Mouse (Mus musculus): ENCODE data around the gene Kcnj8. TPM values are rescaled to one million over a fixed set of nuclear protein-coding genes. Genes with fewer than 3 reads are reported as not detected.

Gene Kcnj8
- polyA plus RNA-seq, 1 experiment from 2014 or later = 8.3 TPM

DNA sequence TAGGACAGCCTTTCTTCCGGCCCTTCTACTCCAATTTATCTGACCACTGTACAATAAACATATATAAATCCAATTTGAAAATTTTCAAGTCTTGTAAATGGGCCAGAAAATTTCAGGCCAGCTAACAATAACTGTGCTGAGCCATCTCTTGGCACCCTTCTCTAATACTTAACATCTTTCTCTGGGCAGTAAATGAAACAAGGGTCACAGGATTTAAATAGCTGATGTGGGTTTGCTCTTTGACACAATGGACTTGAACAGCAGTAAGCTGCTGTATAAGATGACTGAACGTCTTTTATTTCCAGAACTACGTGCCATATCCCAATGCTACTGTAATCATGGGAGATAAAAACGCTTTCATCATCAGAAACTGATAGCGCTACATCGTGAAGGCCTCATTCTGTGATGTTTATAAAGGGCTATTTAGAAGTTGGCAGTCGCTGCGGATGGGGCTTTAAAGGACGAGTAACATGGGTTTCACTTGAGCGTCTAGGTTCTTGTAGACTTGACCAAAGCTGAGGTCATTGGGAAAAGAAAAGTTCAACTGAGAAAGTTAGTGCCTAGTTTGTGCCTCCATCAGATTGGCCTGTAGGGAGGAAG is 30.8 kb downstream of the Kcnj8 start:
- no peak overlapping the region for H3K4me2 ChIP-seq (ENCODE audit: low read depth, low read length)
- H3K9me3 ChIP-seq (ENCODE audit: control insufficient read depth, low read length) = no peaks in the 10 kb centered on the region
- no peak overlapping the region for H3K4me3 ChIP-seq (ENCODE audit: low read depth, low read length)
- H3K4me1 ChIP-seq (ENCODE audit: control insufficient read depth, insufficient read depth, low read length) = no peaks in the 10 kb centered on the region
- H3K36me3 ChIP-seq (ENCODE audit: control insufficient read depth, insufficient read depth, low read length) = no peaks in the 10 kb centered on the region
- WGBS = 89% methylated on average over 10 of the region's 10 CpGs
- ATAC-seq (ENCODE audit: low read depth) = no peak
- H3K27ac ChIP-seq (ENCODE audit: low read depth, low read length) = no peak overlapping the region
- no peak overlapping the region for H3K9ac ChIP-seq (replicated peaks; ENCODE audit: low read depth, low read length)
- no peaks in the 10 kb centered on the region for H3K27me3 ChIP-seq (ENCODE audit: control insufficient read depth, insufficient read depth, low read length)

DNA sequence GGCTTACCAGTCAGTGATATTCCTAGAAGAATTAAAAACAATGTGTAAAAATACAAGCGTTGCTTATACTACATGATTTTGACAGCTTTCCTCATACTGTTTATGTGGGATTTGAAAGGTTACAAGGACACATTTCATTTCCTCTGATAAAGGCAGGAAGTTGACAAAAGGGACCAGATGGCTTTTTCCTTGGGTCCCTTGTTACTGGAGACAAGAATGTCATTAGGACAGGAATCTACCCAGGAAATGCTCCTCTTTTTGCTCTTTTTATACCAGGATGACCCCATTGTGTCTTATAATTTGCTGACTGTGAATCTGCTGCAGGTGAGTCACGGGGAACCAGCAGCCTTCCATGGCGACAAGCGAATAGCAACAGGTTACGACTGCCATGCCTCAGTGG is 31.3 kb downstream of the Kcnj8 start:
- Histone ChIP-seq H3K4me2 (ENCODE audit: low read depth, low read length) (no peak overlapping the region), H3K9ac (replicated peaks; ENCODE audit: low read depth, low read length) (no peak overlapping the region), H3K9me3 (ENCODE audit: control insufficient read depth, low read length) (no peaks in the 10 kb centered on the region), H3K4me1 (ENCODE audit: control insufficient read depth, insufficient read depth, low read length) (no peaks in the 10 kb centered on the region), H3K36me3 (ENCODE audit: control insufficient read depth, insufficient read depth, low read length) (no peaks in the 10 kb centered on the region), H3K27me3 (ENCODE audit: control insufficient read depth, insufficient read depth, low read length) (no peaks in the 10 kb centered on the region), H3K4me3 (ENCODE audit: low read depth, low read length) (no peak overlapping the region), H3K27ac (ENCODE audit: low read depth, low read length) (no peak overlapping the region)
- WGBS = 91% methylated on average over 5 of the region's 5 CpGs
- no peak for ATAC-seq (ENCODE audit: low read depth)

DNA sequence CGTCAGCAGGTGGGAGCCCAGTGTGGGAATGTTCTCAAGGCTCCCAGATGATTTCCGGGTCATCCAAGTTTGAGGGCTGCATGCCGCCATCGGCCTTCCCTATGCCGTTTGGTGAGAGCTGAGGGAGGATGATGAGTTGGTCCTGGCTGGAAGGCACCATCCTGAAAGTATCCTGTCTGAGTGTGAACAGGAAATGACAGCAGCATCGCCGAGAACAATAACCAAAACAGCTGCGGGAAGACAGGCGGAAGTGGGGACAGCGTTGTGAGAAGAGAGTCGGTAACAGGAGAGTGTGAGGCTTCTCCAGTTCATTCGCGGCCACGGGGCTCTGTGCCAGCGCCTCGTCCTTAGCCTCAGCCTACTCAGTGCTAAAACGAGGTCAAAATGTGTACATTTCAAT is 32.9 kb downstream of the Kcnj8 start:
- no peak overlapping the region for H3K4me3 ChIP-seq (ENCODE audit: low read depth, low read length)
- ATAC-seq (ENCODE audit: low read depth) = no peak
- H3K27me3 ChIP-seq (ENCODE audit: control insufficient read depth, insufficient read depth, low read length) = no peaks in the 10 kb centered on the region

DNA sequence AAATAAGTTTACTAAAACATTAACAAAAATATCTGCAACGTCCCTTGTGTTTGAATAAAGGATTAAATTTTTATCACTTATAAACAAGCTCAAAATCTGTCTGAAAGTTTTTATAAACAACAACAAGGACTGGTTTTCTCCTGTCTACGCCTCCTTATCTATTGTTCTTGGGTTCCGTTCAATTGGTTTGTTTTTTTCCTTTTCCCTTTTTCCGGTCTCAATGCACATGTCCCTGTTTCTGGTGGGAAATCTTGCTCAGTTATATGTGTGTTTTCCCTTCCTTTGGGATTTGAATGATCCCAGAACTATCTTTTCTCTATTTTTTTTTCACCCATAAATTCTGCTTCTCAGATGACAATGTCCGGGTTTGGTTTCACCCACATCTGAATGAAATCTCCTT is 38.0 kb downstream of the Kcnj8 start:
- Histone ChIP-seq H3K9me3 (ENCODE audit: control insufficient read depth, low read length) (no peaks in the 10 kb centered on the region), H3K9ac (replicated peaks; ENCODE audit: low read depth, low read length) (no peak overlapping the region), H3K4me1 (ENCODE audit: control insufficient read depth, insufficient read depth, low read length) (no peaks in the 10 kb centered on the region), H3K27ac (ENCODE audit: low read depth, low read length) (no peak overlapping the region), H3K4me3 (ENCODE audit: low read depth, low read length) (no peak overlapping the region), H3K4me2 (ENCODE audit: low read depth, low read length) (no peak overlapping the region), H3K27me3 (ENCODE audit: control insufficient read depth, insufficient read depth, low read length) (no peaks in the 10 kb centered on the region), H3K36me3 (ENCODE audit: control insufficient read depth, insufficient read depth, low read length) (no peaks in the 10 kb centered on the region)
- no peak for ATAC-seq (ENCODE audit: low read depth)
- WGBS = 84% methylated on average over 5 of the region's 5 CpGs

More for the DNA sequence above, 32.9 kb downstream of the Kcnj8 start:
- Histone ChIP-seq H3K4me1 (ENCODE audit: control insufficient read depth, insufficient read depth, low read length) (no peaks in the 10 kb centered on the region), H3K9ac (replicated peaks; ENCODE audit: low read depth, low read length) (no peak overlapping the region), H3K4me2 (ENCODE audit: low read depth, low read length) (no peak overlapping the region), H3K36me3 (ENCODE audit: control insufficient read depth, insufficient read depth, low read length) (no peaks in the 10 kb centered on the region), H3K9me3 (ENCODE audit: control insufficient read depth, low read length) (no peaks in the 10 kb centered on the region), H3K27ac (ENCODE audit: low read depth, low read length) (no peak overlapping the region)
- 86% methylated on average over 17 of the region's 17 CpGs for WGBS

DNA sequence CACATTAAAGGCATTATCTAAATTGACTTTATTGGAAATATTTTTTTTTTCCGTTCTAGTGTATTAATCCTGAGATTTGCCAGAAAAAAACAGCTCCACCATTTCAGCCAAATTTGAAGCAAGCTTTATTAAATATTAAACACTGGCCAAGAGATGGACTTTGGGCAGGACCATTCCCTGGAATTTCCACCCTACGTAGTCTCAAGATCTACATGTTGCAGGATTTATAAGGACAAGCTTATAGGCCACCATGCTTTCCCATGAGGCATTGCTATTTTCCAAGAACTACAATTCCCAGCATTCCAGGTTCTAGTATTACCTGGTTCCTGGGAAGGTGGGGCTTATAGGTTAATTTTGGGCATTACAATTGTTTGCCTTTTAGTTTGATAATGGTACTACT is 38.7 kb downstream of the Kcnj8 start:
- Histone ChIP-seq H3K4me1 (ENCODE audit: control insufficient read depth, insufficient read depth, low read length) (no peaks in the 10 kb centered on the region), H3K9ac (replicated peaks; ENCODE audit: low read depth, low read length) (no peak overlapping the region), H3K27ac (ENCODE audit: low read depth, low read length) (no peak overlapping the region), H3K4me3 (ENCODE audit: low read depth, low read length) (no peak overlapping the region), H3K9me3 (ENCODE audit: control insufficient read depth, low read length) (no peaks in the 10 kb centered on the region), H3K27me3 (ENCODE audit: control insufficient read depth, insufficient read depth, low read length) (no peaks in the 10 kb centered on the region), H3K4me2 (ENCODE audit: low read depth, low read length) (no peak overlapping the region), H3K36me3 (ENCODE audit: control insufficient read depth, insufficient read depth, low read length) (no peaks in the 10 kb centered on the region)
- 96% methylated on average over 2 of the region's 2 CpGs for WGBS
- ATAC-seq (ENCODE audit: low read depth) = no peak

DNA sequence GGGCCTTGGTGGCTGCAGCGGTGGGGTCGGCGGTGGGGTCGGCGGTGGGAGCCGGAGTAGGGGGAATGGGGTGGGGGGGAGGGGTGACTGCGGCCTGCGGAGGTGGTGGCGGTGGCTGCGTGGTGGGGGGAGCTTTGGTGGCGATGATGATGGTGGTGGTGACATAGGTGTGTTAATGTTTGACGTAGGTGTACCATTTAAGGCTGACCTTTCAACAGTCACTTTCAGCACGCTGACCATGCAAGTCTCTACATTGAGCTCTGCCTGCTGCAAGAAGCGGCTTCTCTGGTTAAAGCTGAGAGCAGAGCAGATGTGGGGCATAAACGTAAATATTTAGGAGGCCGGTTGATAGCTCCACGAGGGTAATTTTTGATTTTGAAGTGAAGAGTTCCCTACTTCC is 39.3 kb downstream of the Kcnj8 start:
- no peaks in the 10 kb centered on the region for H3K36me3 ChIP-seq (ENCODE audit: control insufficient read depth, insufficient read depth, low read length)
- H3K27me3 ChIP-seq (ENCODE audit: control insufficient read depth, insufficient read depth, low read length) = no peaks in the 10 kb centered on the region
- no peaks in the 10 kb centered on the region for H3K4me1 ChIP-seq (ENCODE audit: control insufficient read depth, insufficient read depth, low read length)
- no peaks in the 10 kb centered on the region for H3K9me3 ChIP-seq (ENCODE audit: control insufficient read depth, low read length)
- H3K27ac ChIP-seq (ENCODE audit: low read depth, low read length) = no peak overlapping the region
- no peak for ATAC-seq (ENCODE audit: low read depth)
- no peak overlapping the region for H3K9ac ChIP-seq (replicated peaks; ENCODE audit: low read depth, low read length)
- no peak overlapping the region for H3K4me2 ChIP-seq (ENCODE audit: low read depth, low read length)
- WGBS = 94% methylated on average over 17 of the region's 17 CpGs
- H3K4me3 ChIP-seq (ENCODE audit: low read depth, low read length) = no peak overlapping the region

DNA sequence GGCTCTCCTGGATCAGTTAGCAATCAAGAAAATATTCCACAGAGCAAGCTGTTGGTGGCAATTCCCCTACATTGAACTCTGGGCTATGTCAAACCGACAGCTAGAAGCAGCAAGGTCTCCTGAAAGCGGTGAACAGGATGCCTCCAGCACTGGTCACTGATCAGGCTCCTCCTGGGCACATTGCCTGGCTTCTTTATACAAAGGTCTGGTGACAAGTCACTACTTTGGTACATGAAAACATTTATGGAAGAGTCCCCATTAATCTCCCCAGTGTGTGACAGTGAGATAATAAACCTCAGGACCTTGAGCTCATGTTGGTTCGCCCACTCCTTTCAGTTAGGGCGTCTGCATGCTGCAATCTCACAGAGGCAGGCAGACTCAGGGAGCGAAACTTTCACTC is 41.0 kb downstream of the Kcnj8 start:
- H3K9me3 ChIP-seq (ENCODE audit: control insufficient read depth, low read length) = no peaks in the 10 kb centered on the region
- 69% methylated on average over 5 of the region's 5 CpGs for WGBS
- no peak overlapping the region for H3K4me3 ChIP-seq (ENCODE audit: low read depth, low read length)
- no peak for ATAC-seq (ENCODE audit: low read depth)
- H3K27ac ChIP-seq (ENCODE audit: low read depth, low read length) = no peak overlapping the region
- H3K4me1 ChIP-seq (ENCODE audit: control insufficient read depth, insufficient read depth, low read length) = no peaks in the 10 kb centered on the region
- no peak overlapping the region for H3K9ac ChIP-seq (replicated peaks; ENCODE audit: low read depth, low read length)
- H3K27me3 ChIP-seq (ENCODE audit: control insufficient read depth, insufficient read depth, low read length) = no peaks in the 10 kb centered on the region
- H3K36me3 ChIP-seq (ENCODE audit: control insufficient read depth, insufficient read depth, low read length) = no peaks in the 10 kb centered on the region
- no peak overlapping the region for H3K4me2 ChIP-seq (ENCODE audit: low read depth, low read length)

DNA sequence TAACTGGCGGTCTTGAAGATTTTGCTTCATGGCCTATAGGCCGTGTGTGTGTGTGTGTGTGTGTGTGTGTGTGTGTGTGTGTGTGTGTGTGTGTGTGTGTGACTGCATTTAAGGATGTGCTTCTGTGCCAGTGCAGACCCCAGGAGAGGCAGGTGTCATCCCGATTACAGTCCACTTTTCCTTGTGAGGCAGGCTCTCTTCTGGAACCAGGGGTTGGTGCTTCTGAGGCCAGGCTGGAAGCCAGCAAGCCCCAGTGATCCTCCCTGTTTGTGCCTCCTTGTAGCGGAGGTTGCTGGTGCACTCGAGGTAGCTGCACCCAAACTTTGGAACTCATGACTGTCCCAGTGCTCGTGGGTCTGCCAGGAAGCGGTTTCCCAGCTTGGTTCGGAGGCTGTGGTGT is 41.7 kb downstream of the Kcnj8 start:
- no peak overlapping the region for H3K4me2 ChIP-seq (ENCODE audit: low read depth, low read length)
- no peaks in the 10 kb centered on the region for H3K4me1 ChIP-seq (ENCODE audit: control insufficient read depth, insufficient read depth, low read length)
- H3K36me3 ChIP-seq (ENCODE audit: control insufficient read depth, insufficient read depth, low read length) = no peaks in the 10 kb centered on the region
- no peaks in the 10 kb centered on the region for H3K27me3 ChIP-seq (ENCODE audit: control insufficient read depth, insufficient read depth, low read length)
- H3K27ac ChIP-seq (ENCODE audit: low read depth, low read length) = no peak overlapping the region
- H3K9me3 ChIP-seq (ENCODE audit: control insufficient read depth, low read length) = no peaks in the 10 kb centered on the region
- WGBS = 86% methylated on average over 8 of the region's 8 CpGs
- no peak overlapping the region for H3K4me3 ChIP-seq (ENCODE audit: low read depth, low read length)
- ATAC-seq (ENCODE audit: low read depth) = no peak
- no peak overlapping the region for H3K9ac ChIP-seq (replicated peaks; ENCODE audit: low read depth, low read length)

DNA sequence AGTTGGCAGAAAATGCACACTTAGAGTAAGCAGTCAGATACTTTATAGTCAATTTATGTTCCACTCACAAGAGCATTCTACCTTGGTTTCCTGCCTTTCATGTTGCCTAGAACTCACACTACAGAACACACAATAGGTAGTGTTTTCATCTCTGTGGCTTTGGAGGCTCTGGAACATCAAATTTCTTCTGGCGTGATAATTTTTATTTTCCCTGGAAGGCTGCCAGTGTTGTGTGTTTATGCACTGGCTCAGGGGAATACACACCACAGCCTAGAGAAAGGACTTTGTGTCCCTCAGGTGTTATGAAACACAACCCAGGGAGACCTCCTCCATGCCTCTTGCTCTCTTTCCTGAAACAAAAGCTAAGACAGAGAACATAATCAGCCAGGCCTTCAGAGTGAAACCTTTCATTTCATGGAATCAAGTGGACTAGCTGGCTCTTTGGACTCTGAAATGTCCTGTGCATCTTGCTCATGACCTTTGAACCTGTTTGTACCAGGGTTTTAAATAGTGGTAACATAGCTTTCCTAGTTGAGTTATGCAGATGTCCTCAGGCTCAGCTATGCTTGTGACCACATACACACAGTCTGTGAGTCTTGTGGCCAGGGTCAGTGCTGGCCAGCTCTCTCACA is 43.4 kb downstream of the Kcnj8 start:
- no peak for ATAC-seq (ENCODE audit: low read depth)
- Histone ChIP-seq H3K27me3 (ENCODE audit: control insufficient read depth, insufficient read depth, low read length) (no peaks in the 10 kb centered on the region), H3K36me3 (ENCODE audit: control insufficient read depth, insufficient read depth, low read length) (no peaks in the 10 kb centered on the region), H3K4me3 (ENCODE audit: low read depth, low read length) (no peak overlapping the region), H3K9ac (replicated peaks; ENCODE audit: low read depth, low read length) (no peak overlapping the region), H3K4me2 (ENCODE audit: low read depth, low read length) (no peak overlapping the region), H3K4me1 (ENCODE audit: control insufficient read depth, insufficient read depth, low read length) (no peaks in the 10 kb centered on the region), H3K27ac (ENCODE audit: low read depth, low read length) (no peak overlapping the region), H3K9me3 (ENCODE audit: control insufficient read depth, low read length) (no peaks in the 10 kb centered on the region)
- 60% methylated on average over 1 of the region's 1 CpGs for WGBS
